Mouse (Mus musculus): Measurements from ENCODE around the gene Rgs7. TPM values are rescaled to one million over a fixed set of nuclear protein-coding genes. Genes with fewer than 3 reads are reported as not detected.

The Rgs7 gene
- polyA plus RNA-seq, 1 experiment = 0.16 TPM

GRCm38 (mm10) chr1:175240137-175240536 is 252.2 kb downstream of the Rgs7 start:
- TF ChIP-seq CEBPB (IDR thresholded peaks at IDR 0.05; ENCODE audit: insufficient read depth, poor library complexity, severe bottlenecking) (no peak), REST (IDR thresholded peaks at IDR 0.05; ENCODE audit: insufficient read depth, insufficient read length) (no peak), TCF3 (IDR thresholded peaks at IDR 0.05; ENCODE audit: insufficient read length, low read depth) (no peak), POLR2AphosphoS2 (IDR thresholded peaks at IDR 0.05; ENCODE audit: insufficient read length, low read depth) (no peak), MYOG (IDR thresholded peaks at IDR 0.05; ENCODE audit: control insufficient read depth in 1 of 3, insufficient read depth in 1 of 3, insufficient read length in 2 of 3, low read depth in 2 of 3) (no peak), SRF (IDR thresholded peaks at IDR 0.05; ENCODE audit: control insufficient read depth, insufficient read length, low read depth) (no peak), E2F4 (IDR thresholded peaks at IDR 0.05; ENCODE audit: insufficient read depth) (no peak), TCF12 (IDR thresholded peaks at IDR 0.05; ENCODE audit: insufficient read depth, poor library complexity, severe bottlenecking) (no peak)
- H3K79me2 ChIP-seq (ENCODE audit: control insufficient read depth, insufficient read depth) = no peaks in the 10 kb centered on the region
- H3K27me3 ChIP-seq (ENCODE audit: control insufficient read depth, insufficient read depth, insufficient read length) = no peaks in the 10 kb centered on the region
- no peak overlapping the region for H3ac ChIP-seq (ENCODE audit: control insufficient read depth, insufficient read length)
- H3K4me3 ChIP-seq = no peak overlapping the region
- no peaks in the 10 kb centered on the region for H3K36me3 ChIP-seq (ENCODE audit: control insufficient read depth, insufficient read depth)
- no peak overlapping the region for H3K4me2 ChIP-seq (ENCODE audit: low read depth)

DNA sequence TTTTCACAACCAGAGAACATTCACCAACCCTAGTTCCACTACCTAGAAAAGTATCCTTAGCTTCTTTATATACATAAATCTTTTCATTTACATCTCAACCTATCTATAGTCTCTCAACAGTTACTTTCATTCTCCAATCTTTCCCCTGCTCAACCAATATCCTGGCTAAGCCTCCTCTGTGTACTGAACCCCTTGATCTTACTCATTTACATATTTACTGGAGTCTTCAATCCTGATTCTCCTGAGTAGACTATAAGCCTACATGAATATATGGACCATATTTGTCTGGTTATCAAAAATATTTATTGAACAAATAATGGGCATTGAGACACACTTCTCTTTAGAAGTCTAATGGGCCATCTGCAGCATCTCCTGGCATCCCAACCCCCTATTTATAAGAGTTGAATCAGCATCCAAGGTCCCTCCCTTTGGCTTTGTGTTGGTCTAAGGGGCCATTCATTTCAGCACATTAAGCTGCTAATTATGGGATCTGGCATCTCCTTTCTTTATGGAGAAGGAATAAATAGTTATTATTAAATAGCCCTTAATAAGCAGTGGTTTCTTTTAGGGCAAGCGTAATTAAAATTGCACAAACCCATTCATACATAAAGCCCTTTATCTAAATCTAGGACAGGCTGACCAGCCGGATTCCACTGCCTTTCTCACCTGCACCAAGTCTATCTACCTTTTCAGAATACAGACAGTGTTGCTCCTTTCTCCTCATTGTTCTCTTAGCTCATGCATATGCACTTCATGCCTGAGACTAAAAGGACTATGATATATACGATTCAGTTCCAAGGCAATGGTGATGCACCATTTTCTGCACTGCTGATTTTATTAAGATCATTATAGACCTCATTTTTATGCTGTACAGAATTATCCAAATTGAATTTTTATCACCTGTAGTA is 270.5 kb downstream of the Rgs7 start:
- H3K27me3 ChIP-seq (ENCODE audit: control insufficient read depth, insufficient read depth, insufficient read length) = no peaks in the 10 kb centered on the region
- TF ChIP-seq CEBPB (IDR thresholded peaks at IDR 0.05; ENCODE audit: insufficient read depth, poor library complexity, severe bottlenecking) (no peak), E2F4 (IDR thresholded peaks at IDR 0.05; ENCODE audit: insufficient read depth) (no peak), SRF (IDR thresholded peaks at IDR 0.05; ENCODE audit: control insufficient read depth, insufficient read length, low read depth) (no peak), REST (IDR thresholded peaks at IDR 0.05; ENCODE audit: insufficient read depth, insufficient read length) (no peak), POLR2A (IDR thresholded peaks at IDR 0.05; ENCODE audit: insufficient read length, low read depth) (no peak), MYOG (IDR thresholded peaks at IDR 0.05; ENCODE audit: control insufficient read depth in 1 of 3, insufficient read depth in 1 of 3, insufficient read length in 2 of 3, low read depth in 2 of 3) (no peak), USF1 (IDR thresholded peaks at IDR 0.05; ENCODE audit: low read depth) (no peak), MAX (IDR thresholded peaks at IDR 0.05; ENCODE audit: low read depth) (no peak), POLR2AphosphoS2 (IDR thresholded peaks at IDR 0.05; ENCODE audit: insufficient read length, low read depth) (no peak), TCF3 (IDR thresholded peaks at IDR 0.05; ENCODE audit: insufficient read length, low read depth) (no peak), MYOD1 (IDR thresholded peaks at IDR 0.05; ENCODE audit: control insufficient read depth in 1 of 3, insufficient read length in 2 of 3, low read depth in 2 of 3) (no peak)
- H3K4me2 ChIP-seq (ENCODE audit: low read depth) = no peak overlapping the region
- H3K36me3 ChIP-seq (ENCODE audit: control insufficient read depth, insufficient read depth) = no peaks in the 10 kb centered on the region
- H3ac ChIP-seq (ENCODE audit: control insufficient read depth, insufficient read length) = no peak overlapping the region
- no peak overlapping the region for H3K4me3 ChIP-seq
- no peaks in the 10 kb centered on the region for H3K79me2 ChIP-seq (ENCODE audit: control insufficient read depth, insufficient read depth)

DNA sequence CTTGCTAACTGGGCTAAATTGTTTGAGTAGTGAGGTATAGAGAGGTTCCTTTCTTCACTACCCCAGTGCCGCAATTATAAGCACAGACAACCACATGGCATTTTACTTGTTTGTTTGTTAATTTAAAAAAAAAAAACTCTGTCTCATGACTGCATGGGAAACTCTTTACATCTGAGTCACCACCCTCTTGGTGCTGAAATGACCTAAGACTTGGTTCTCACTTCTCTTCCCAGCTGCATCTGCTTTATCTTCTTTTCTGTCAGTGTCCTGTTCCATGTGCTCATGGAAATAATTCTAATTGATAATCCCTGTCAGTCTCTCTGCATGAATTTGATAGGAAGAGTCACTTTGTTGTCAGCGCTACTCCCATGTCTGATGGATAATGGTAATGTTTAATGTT is 272.7 kb downstream of the Rgs7 start:
- H3K36me3 ChIP-seq (ENCODE audit: control insufficient read depth, insufficient read depth) = no peaks in the 10 kb centered on the region
- no peak overlapping the region for H3K4me3 ChIP-seq
- no peaks in the 10 kb centered on the region for H3K79me2 ChIP-seq (ENCODE audit: control insufficient read depth, insufficient read depth)
- H3K4me2 ChIP-seq (ENCODE audit: low read depth) = no peak overlapping the region
- H3K27me3 ChIP-seq (ENCODE audit: control insufficient read depth, insufficient read depth, insufficient read length) = no peaks in the 10 kb centered on the region
- H3ac ChIP-seq (ENCODE audit: control insufficient read depth, insufficient read length) = no peak overlapping the region
- TF ChIP-seq TCF3 (IDR thresholded peaks at IDR 0.05; ENCODE audit: insufficient read length, low read depth) (no peak), USF1 (IDR thresholded peaks at IDR 0.05; ENCODE audit: low read depth) (no peak), MAX (IDR thresholded peaks at IDR 0.05; ENCODE audit: low read depth) (no peak), SRF (IDR thresholded peaks at IDR 0.05; ENCODE audit: control insufficient read depth, insufficient read length, low read depth) (no peak), MYOG (IDR thresholded peaks at IDR 0.05; ENCODE audit: control insufficient read depth in 1 of 3, insufficient read depth in 1 of 3, insufficient read length in 2 of 3, low read depth in 2 of 3) (no peak), E2F4 (IDR thresholded peaks at IDR 0.05; ENCODE audit: insufficient read depth) (no peak), POLR2A (IDR thresholded peaks at IDR 0.05; ENCODE audit: insufficient read length, low read depth) (no peak), POLR2AphosphoS2 (IDR thresholded peaks at IDR 0.05; ENCODE audit: insufficient read length, low read depth) (no peak), MYOD1 (IDR thresholded peaks at IDR 0.05; ENCODE audit: control insufficient read depth in 1 of 3, insufficient read length in 2 of 3, low read depth in 2 of 3) (no peak), REST (IDR thresholded peaks at IDR 0.05; ENCODE audit: insufficient read depth, insufficient read length) (no peak), TCF12 (IDR thresholded peaks at IDR 0.05; ENCODE audit: insufficient read depth, poor library complexity, severe bottlenecking) (no peak), CEBPB (IDR thresholded peaks at IDR 0.05; ENCODE audit: insufficient read depth, poor library complexity, severe bottlenecking) (no peak)

- no peaks in the 10 kb centered on the region for H3K36me3 ChIP-seq (ENCODE audit: control insufficient read depth, insufficient read depth)
- H3K79me2 ChIP-seq (ENCODE audit: control insufficient read depth, insufficient read depth) = no peaks in the 10 kb centered on the region
- no peak overlapping the region for H3K4me2 ChIP-seq (ENCODE audit: low read depth)
- no peak for TF ChIP-seq USF1 (IDR thresholded peaks at IDR 0.05; ENCODE audit: low read depth)
- TF ChIP-seq TCF12 (IDR thresholded peaks at IDR 0.05; ENCODE audit: insufficient read depth, poor library complexity, severe bottlenecking) = no peak
- TF ChIP-seq POLR2A (IDR thresholded peaks at IDR 0.05; ENCODE audit: insufficient read length, low read depth) = no peak
- TF ChIP-seq SRF (IDR thresholded peaks at IDR 0.05; ENCODE audit: control insufficient read depth, insufficient read length, low read depth) = no peak
- TF ChIP-seq E2F4 (IDR thresholded peaks at IDR 0.05; ENCODE audit: insufficient read depth) = no peak
- no peak overlapping the region for H3ac ChIP-seq (ENCODE audit: control insufficient read depth, insufficient read length)
- no peaks in the 10 kb centered on the region for H3K27me3 ChIP-seq (ENCODE audit: control insufficient read depth, insufficient read depth, insufficient read length)
- no peak overlapping the region for H3K4me3 ChIP-seq
These were observed 285.3 kb downstream of the Rgs7 start for GRCm38 (mm10) chr1:175207004-175207403.
